Mouse (Mus musculus): Measurements from ENCODE around the gene Il10rb.

DNA sequence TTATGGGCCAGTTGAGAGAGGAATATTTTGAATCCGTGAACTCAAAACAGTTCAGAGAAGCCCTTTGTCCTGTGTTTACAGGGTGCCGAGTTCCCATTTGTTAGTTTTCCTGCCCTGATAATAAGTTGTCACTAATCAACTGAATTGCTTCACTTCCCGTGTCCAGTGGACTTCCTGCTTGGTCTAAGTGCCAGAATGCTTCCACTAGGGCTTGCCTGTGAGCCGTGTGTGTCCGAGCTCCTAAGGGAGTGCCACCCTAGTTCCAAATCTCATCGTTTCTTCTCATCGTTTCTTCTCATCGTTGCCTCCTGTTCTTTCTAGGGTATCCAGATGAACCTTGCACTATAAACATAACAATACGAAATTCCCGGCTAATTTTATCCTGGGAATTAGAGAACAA lies 20.3 kb upstream of the Il10rb start:
- TF ChIP-seq CTCF (IDR thresholded peaks at IDR 0.05; ENCODE audit: control insufficient read depth, insufficient read depth, insufficient read length) (no peak), MAX (IDR thresholded peaks at IDR 0.05) (no peak), USF1 (IDR thresholded peaks at IDR 0.05; ENCODE audit: low read depth) (no peak), MYOD1 (IDR thresholded peaks at IDR 0.05; ENCODE audit: control insufficient read depth, insufficient read length, low read depth) (no peak), FOSL1 (IDR thresholded peaks at IDR 0.05; ENCODE audit: insufficient read depth, low read length, poor library complexity, severe bottlenecking) (no peak), MYOG (IDR thresholded peaks at IDR 0.05; ENCODE audit: control insufficient read depth, extremely low read depth, insufficient read length) (no peak)

Measured in C2C12 (cell line).